Mouse (Mus musculus) activated CD4-positive, CD25-positive, alpha-beta regulatory T cell, adult 4 months (primary cell): ENCODE measurements around the gene Tyms. TPM values are rescaled to one million over a fixed set of nuclear protein-coding genes. Genes with fewer than 3 reads are reported as not detected.
A peak's percentile ranks its signal among the peaks of the same experiment; 100 is the strongest.

Experiments
- ATAC-seq: one replicate; pipeline ENCODE4 v1.8.0; 2017
- polyA plus RNA-seq, 2 experiments: library from polyadenylated mRNA; unstranded; fragments of 100-300 nt; shearing (Covaris generic); gene quantifications; one replicate each; pipeline ENCODE4 v1.2.1; 2017

The Tyms gene
- 100 to 1,000 TPM; 112 to 171 TPM for polyA plus RNA-seq

GRCm38 (mm10) chr5:30072825-30073821 is at the start of gene Tyms:
Gene Tyms, minus strand, starts transcription at chr5:30073617.
- peak; percentile 73 for ATAC-seq

DNA sequence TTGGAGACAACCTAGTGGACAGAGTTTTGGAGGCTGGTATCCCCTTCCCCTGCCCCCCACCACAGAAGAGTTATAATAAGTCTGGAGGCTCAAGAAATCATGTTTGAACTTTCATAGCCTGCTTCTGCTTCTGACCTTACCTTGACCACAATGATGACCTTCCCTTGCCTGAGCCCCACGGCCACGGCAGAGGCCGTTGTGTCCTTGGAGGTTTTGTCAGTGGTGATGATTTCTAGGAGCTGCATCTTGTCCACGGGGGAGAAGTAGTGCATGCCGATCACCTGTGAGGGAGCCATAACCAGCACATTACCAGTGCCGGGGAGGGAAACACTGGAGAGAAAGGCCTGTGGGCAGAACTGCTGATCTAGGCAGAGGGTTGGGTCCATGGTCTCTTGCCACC is 49.1 kb upstream of the Tyms start:
- ATAC-seq: no peak

DNA sequence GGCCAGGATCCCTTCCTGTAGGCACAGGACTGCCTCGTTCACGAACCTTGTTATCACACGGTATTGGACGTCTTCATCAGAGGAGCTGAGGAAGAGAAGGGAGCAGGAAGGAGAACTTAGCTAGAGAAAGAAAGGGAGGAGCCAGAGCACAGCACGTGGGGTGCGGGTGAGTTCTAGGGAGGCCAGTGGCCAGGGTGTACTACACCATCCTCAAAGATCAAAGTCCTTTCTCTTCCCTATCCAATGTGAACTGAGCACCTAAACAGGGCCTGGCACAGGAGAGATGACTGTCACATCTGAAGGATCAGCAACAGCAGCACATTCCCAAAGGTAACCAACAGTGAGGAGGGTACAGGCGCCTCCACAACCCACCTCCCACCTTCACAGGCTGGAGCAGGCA is 46.7 kb upstream of the Tyms start:
- no peak for ATAC-seq

DNA sequence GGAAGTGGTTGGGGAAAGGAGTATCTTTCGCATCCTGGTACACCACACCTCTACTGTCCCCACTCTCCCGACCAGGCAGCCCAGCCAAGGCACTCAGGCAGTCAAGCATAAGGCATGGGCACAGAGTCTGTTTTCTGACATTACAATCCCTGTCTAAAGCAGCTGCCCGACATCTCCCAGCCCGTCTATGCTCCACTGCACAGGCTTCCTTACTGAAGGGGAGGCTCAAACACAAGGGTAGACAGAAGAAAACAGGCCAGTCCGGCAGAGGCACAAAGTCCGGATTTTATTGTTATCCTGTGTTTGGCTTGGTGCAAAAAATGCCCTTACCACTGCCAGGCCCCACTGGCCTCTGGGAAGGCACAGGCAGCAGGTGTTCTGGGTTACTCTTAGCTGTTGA is 45.7 kb upstream of the Tyms start:
- ATAC-seq: no peak

GRCm38 (mm10) chr5:30118018-30118417 is 44.6 kb upstream of the Tyms start:
- ATAC-seq: no peak

DNA sequence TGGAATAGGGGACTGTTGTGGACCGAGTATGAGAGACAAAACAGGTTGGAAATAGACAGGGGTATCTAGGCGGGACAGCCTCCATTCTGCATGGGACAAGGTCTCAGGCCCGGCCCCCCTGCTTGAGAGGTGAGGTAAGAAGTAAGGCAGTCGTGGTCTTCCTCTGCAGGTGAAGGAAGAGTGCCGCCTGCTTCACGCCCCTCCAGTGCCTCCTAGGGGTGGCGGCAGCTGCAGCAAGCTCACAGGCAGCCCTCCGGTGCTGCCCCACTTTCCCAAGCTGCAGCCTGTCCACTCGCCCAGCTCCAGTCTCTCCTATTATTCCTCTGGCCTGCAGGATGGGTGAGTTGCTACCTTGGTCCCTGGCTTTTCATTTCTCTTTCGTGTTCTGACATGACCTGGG is 42.3 kb upstream of the Tyms start:
- no peak for ATAC-seq

GRCm38 (mm10) chr5:30114761-30115140 is 41.3 kb upstream of the Tyms start:
- no peak for ATAC-seq

GRCm38 (mm10) chr5:30113881-30114760 is 40.7 kb upstream of the Tyms start:
- ATAC-seq: no peak

DNA sequence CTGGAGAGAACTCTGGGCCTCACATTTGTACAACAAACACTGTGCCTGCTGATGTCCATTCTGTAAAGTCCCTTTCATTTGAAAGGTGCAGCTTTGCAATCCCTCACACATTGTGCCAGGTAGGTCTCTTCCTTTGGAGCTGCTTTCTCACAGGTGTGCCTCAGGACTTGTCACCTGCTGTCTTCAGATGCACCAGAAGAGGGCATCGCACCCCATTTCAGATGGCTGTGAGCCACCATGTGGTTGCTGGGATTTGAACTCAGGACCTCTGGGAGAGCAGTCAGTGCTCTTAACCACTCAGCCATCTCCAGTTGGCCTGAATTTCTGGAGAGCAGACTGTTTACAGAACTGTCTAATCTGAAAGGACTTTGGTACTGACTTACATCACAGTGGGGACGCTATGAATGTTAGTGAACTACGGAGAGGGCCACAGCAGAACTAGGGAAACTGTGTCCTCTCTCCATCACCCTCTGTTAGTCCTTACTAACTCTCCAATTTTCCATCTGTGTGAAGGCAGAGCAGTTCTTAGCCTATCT is 39.2 kb upstream of the Tyms start:
- no peak for ATAC-seq

DNA sequence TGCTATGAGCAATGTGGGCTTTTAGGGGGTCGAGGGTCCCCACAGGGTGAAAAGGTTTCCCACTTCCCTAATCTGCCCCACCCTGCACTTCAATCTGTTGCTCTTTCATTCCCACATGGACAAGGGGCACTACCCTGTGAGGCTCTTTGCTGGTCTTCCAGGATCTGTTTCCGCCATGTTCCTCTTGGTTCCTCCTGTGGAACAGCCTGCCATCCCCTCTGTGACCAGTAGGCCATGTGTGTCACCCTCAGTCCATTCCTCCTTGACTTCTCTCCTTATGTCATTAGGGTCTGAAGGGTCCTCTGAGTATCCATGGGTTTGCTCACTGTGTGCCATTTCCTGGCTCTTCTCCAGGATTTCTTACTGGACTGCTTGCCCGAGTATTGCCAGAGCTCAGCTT is 38.4 kb upstream of the Tyms start:
- no peak for ATAC-seq

GRCm38 (mm10) chr5:30111126-30111525 is 37.7 kb upstream of the Tyms start:
- no peak for ATAC-seq

GRCm38 (mm10) chr5:30110371-30111060 is 37.1 kb upstream of the Tyms start:
- no peak for ATAC-seq

GRCm38 (mm10) chr5:30109899-30110298 is 36.5 kb upstream of the Tyms start:
- ATAC-seq: no peak

GRCm38 (mm10) chr5:30108233-30108632 is 34.8 kb upstream of the Tyms start:
- no peak for ATAC-seq

DNA sequence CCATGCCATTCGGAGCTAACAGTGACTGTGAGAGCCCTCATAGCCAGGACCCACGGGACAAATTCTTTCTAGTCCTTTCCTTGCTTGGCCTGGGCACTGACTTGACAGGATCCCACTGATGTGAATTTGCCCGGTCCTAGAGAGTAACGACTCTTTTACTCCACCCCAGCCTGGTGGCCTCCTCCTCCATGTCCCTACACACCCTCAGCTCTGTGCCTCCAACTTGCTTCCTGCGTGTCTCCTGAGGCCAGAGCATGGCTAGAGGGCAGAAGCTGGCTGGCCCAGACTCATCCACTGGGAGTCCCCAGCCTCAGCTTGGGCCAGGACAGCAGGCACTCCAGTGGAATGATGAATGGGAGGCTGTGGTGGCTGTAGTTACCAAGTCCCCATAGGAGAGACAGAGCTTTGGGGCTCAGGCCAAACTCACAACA is 34.2 kb upstream of the Tyms start:
- ATAC-seq: no peak

DNA sequence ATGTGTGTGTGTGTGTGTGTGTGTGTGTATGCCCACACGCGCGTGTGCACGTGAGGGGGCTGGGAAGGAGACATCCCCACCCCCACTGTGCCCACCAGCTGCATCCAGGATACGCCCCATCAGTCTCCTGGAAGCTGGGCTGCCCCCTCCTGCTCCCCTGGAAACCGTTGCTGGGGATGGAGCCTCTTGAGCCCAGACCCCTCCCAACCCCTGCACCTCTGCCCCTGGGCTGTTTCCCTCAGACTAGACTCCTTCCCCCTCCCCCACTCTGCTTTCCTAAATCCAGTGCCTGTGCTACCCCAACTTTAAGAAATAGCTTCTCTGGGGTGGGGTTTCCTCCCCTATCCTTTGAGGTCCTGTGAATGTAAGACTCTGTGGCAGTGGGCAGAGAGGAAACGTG is 33.8 kb upstream of the Tyms start:
- no peak for ATAC-seq

- no peak for ATAC-seq
Observed at GRCm38 (mm10) chr5:30106756-30107155, 33.3 kb upstream of the Tyms start.

DNA sequence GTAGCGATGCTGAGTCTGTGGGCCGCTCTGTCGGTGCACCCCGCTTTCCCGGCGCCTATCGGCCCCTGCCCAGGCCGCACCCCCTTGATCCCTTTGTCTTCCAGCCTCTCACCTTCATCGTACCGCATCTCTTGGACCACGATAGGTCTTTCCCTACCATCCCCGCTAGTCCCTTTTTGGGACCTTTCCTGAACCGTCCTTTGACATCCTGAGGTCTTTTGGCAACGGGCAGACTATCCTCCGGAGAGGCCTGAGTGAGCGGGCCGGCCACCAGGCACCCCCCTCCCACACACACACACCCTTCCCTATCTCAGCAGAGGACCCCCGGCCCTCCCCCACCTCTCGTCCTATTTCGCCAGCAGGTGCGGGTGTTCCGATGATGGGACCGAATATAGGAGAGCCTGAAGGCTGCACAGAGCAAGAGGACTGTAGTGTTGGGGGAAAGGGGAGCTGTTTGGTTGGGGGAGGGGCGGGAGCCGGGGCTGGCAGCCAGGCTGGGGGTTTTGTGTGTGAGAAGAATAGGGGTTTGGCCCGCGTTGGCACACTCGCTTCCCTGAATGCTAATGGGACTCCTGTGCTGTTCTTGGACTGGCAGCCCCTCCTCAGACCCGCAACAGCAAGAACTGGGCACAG is 32.4 kb upstream of the Tyms start, which contains the start of gene 3110082J24Rik:
Gene 3110082J24Rik, minus strand, starts transcription at position 419 of the 633 bp plus-strand sequence.
- no peak for ATAC-seq

DNA sequence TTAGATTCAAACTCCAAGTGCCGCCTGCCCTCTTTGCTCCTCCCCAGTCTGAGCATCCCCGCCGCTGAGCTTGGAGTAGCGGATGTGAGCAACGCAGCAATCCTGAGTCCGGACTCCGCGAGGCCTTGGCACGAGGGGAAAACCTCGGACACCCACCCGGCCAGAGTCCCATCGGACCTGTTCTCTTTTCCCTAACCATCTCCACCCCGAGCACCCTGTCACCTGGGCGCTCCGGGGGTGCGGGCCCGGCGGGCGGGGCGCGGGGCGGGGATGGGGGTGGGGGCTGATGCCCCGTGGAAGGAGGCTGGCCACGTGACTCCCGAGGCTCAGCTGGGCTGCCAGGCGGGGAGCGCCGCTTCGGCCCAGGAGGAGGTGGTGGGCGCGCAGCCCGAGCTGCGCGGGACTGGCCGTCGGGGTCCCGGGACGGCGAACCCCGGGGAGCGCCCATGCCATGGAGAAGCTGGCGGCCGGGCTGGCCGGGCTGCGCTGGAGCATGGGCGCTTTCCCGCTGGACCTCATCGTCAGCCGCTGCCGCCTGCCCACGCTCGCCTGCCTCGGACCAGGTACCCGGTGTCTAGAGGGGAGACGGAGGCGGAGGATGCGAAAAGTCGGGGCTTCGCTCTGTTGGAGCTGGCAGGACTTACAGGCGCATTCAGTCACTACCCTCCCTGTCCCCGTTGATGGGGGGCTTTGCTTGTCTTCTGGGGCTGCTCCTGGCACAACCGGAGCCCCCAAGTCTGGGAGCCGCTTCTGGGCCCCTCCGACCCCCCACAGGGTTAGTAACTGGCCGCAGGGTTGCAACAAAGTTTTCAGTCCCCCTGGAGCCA is 31.6 kb upstream of the Tyms start, which contains the start of gene Garem2:
Gene Garem2, plus strand, starts transcription at position 321 of the 827 bp plus-strand sequence.
- ATAC-seq: no peak

DNA sequence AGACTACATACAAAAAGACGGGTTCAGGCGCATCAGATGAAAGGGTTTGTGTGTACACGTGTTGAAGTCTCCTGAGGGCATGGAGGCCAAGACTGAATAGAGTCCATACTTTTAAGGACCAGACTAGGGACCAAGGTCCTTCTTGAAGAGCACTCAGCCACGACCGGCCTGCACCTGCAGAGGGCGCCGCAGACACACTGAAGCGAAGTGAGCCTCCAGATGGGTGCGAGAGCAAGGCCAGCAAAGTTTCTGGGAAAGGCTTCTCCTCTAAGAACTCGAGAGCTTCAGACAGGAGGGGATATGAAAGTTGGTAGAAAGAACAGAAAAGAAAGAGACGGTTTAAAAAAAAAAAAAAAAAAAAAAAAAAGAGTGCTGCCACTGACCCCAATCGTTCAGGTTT is 30.9 kb upstream of the Tyms start:
- no peak for ATAC-seq

DNA sequence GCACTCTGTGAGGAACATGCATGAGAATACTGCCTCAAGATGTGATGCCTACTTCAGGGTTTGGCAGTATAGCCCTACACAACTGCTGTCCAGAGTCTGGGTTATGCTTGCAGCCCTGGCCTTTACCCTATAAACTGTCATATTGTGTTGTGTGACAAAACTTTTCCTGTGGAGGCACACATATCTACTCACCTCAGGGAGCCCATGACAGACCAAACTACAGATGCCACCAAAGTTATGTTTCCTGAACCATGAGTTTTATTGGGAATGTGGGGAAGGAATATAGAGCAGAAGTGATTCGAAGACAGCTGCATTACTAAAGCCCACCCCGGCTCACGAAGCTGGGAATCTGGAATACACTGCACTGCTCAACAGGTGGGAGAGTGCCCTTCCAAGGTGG is 29.9 kb upstream of the Tyms start:
- ATAC-seq: no peak
